Mouse (Mus musculus): ENCODE measurements around the gene H2-Ob.

DNA sequence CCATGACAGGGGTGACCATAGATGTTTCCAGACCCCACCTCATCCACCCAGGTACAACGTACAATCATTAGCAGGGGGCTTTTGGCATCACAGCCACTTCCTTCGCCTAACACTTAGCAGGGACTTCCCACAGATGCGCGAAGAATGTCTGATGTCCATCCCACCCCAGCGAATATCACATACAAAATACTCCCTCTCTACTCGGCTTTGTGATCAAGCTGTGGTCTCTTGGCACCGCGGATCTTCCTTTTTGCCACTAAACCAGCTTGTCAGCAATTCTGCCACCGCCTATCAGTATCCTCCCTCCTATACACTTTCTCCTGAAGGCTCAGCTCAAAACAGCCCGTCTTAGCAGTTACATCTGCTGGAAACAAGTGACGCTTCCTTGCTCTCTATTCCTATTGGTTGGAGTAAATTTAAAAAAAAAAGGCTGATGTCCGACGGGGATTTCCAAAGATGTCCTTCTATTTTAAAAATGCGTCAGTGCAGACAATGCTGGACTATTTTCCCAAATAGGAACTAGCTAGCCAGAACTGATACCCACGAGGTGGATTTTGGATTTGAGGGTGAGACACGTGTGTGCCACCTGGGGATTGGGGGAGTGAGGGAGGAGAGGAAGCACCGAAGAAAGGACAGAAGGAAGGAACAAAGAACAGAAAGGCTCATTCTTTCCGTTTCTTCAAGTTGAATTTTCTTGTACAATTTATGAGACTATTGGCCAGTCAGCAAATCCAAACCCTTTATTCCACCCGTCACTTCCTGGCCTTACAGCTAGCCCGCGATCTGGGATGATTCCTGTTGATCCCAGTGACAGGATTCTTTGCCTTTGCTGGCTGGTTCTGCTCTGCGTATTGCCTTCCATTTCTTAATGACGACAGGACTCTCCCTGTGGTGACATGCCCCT lies 57.4 kb downstream of the H2-Ob start:
- TF ChIP-seq CTCF (IDR thresholded peaks at IDR 0.05; ENCODE audit: insufficient read depth, low read depth, low read length) (no peak), POLR2A (IDR thresholded peaks at IDR 0.05; ENCODE audit: insufficient read depth, low read depth, low read length) (no peak)

Data from olfactory bulb, adult 2 months (tissue).